Mouse (Mus musculus): Measurements from ENCODE around the gene Cdc14a.

DNA sequence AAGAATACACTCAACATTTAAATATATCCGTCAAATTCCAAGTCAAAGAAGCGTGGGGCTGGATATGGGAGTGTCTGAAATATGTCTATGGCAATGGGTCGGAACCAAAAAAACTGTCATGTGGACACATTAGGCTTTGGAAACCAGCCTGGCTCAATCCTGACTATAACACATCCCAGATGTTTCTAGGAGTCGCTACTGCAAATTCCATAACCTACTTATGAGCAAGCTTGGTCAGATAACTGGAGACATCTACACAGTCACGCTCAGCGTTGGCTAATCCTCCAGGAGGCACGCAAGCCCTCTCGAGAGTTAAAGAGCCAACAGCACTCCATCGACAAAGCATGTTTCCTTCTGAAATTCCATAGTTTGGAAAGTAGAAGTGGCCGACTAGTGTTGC, 125.1 kb downstream of the Cdc14a start:
- TF ChIP-seq POLR2A (IDR thresholded peaks at IDR 0.05; ENCODE audit: borderline replicate concordance, extremely low read depth, insufficient read depth, insufficient read length, poor library complexity, severe bottlenecking) (no peak), CTCF (IDR thresholded peaks at IDR 0.05; ENCODE audit: borderline replicate concordance, extremely low read depth, insufficient read depth, insufficient read length) (no peak)
